15 mouse cellular contexts compared by ENCODE assay signal in genomic region chr19:10693926-10694682, GRCm38 (mm10). TPM values are rescaled to one million over a fixed set of nuclear protein-coding genes. Genes with fewer than 3 reads are reported as not detected.
A peak's percentile ranks its signal among the peaks of the same experiment; 100 is the strongest.
DNase-seq lines count a peak whose midpoint lies in the region; ATAC-seq and TF ChIP-seq lines count a peak whose summit lies in the region.
"Had no signal": no experiment of that assay in that cellular context is flagged by ENCODE, and none has a peak within 500 bp of the region (broad histone marks: within the 10 kb centered on the region; RNA-seq: fewer than 3 reads in every experiment).

No protein-coding gene starts in this region.

- no peaks in the 10 kb centered on the region for H3K36me3 ChIP-seq in hindbrain, embryonic 13.5 days
- no peaks in the 10 kb centered on the region for H3K36me3 ChIP-seq in hindbrain, embryonic 11.5 days (ENCODE audit: control insufficient read depth, insufficient read depth, low read length)
- no peaks in the 10 kb centered on the region for H3K36me3 ChIP-seq in spleen, adult 2 months (ENCODE audit: control insufficient read depth, insufficient read depth, low read length)
- peaks cover 3% of the 10 kb centered on the region; the same call in 1 of the 2 replicates for H3K36me3 ChIP-seq in liver, embryonic 12.5 days
- H3K36me3 ChIP-seq in splenic B cell, adult 2 months (ENCODE audit: control insufficient read depth, insufficient read depth, low read length, poor library complexity, severe bottlenecking): no peaks in the 10 kb centered on the region
- H3K36me3 ChIP-seq: heart, embryonic 13.5 days had no signal

- H3K4me2 ChIP-seq in hindbrain, embryonic 13.5 days: no peak overlapping the region
- H3K4me2 ChIP-seq in hindbrain, embryonic 11.5 days (replicated peaks; ENCODE audit: low read depth, low read length): no peak overlapping the region
- H3K4me2 ChIP-seq in liver, embryonic 12.5 days: no peak overlapping the region
- H3K4me2 ChIP-seq: heart, embryonic 13.5 days had no signal

- TF ChIP-seq CTCF in spleen, adult 2 months (IDR thresholded peaks at IDR 0.05; ENCODE audit: extremely low read depth, insufficient read depth, insufficient read length, insufficient replicate concordance): no peak

- WGBS in hindbrain, embryonic 13.5 days: 90% methylated on average over 10 of the region's 10 CpGs
- 91% methylated on average over 10 of the region's 10 CpGs for WGBS in hindbrain, embryonic 11.5 days
- 45% methylated on average over 10 of the region's 10 CpGs for WGBS in spleen, adult 2 months
- 66% methylated on average over 10 of the region's 10 CpGs for WGBS in liver, embryonic 12.5 days (ENCODE audit: insufficient replicate concordance)

- peaks cover 75% of the 10 kb centered on the region for H3K4me1 ChIP-seq in hindbrain, embryonic 13.5 days (replicated peaks)
- H3K4me1 ChIP-seq in hindbrain, embryonic 11.5 days (replicated peaks; ENCODE audit: control insufficient read depth, insufficient read depth, low read length): peaks cover 3% of the 10 kb centered on the region
- H3K4me1 ChIP-seq in spleen, adult 2 months (ENCODE audit: control insufficient read depth, insufficient read depth, insufficient read length): peaks cover 26% of the 10 kb centered on the region; the same call in 1 of the 2 replicates
- H3K4me1 ChIP-seq in liver, embryonic 12.5 days: peaks cover 92% of the 10 kb centered on the region

- no peaks in the 10 kb centered on the region for H3K9me3 ChIP-seq in hindbrain, embryonic 13.5 days
- H3K9me3 ChIP-seq in hindbrain, embryonic 11.5 days (ENCODE audit: control insufficient read depth, low read length): no peaks in the 10 kb centered on the region
- H3K9me3 ChIP-seq in liver, embryonic 12.5 days (replicated peaks): no peaks in the 10 kb centered on the region
- H3K9me3 ChIP-seq: heart, embryonic 13.5 days; limb, embryonic 10.5 days had no signal

- no peak for DNase-seq in hindbrain, embryonic 11.5 days (ENCODE audit: low spot score)
- DNase-seq in spleen, adult 2 months (ENCODE audit: low read depth in 1 of 2, low spot score in 2 of 2): no peak
- DNase-seq in spleen, postnatal 4 days (ENCODE audit: low spot score in 2 of 2): no peak
- peak; percentile 47 for DNase-seq in splenic B cell, adult 2 months (ENCODE audit: low read depth, low spot score)
- no peak for DNase-seq in adrenal gland, adult 18-20 months (ENCODE audit: low spot score in 2 of 2)
- DNase-seq in layer of hippocampus, adult 8-10 months (ENCODE audit: low spot score in 2 of 2): no peak
- DNase-seq: adrenal gland, adult 2 months; layer of hippocampus, adult 9-11 months; thymus, postnatal 25 days had no signal

- TF ChIP-seq POLR2A in spleen, adult 2 months (IDR thresholded peaks at IDR 0.05; ENCODE audit: low read depth, low read length): no peak

- no peak overlapping the region for H3K4me3 ChIP-seq in hindbrain, embryonic 13.5 days
- H3K4me3 ChIP-seq in hindbrain, embryonic 11.5 days (ENCODE audit: low read depth, low read length): no peak overlapping the region
- H3K4me3 ChIP-seq in spleen, adult 2 months (ENCODE audit: extremely low read depth, insufficient read depth, insufficient read length): no peak overlapping the region
- no peak overlapping the region for H3K4me3 ChIP-seq in liver, embryonic 12.5 days
- H3K4me3 ChIP-seq: erythroblast, embryonic 14.5 days; heart, embryonic 13.5 days; limb, embryonic 10.5 days had no signal

- no peak for ATAC-seq in hindbrain, embryonic 13.5 days (ENCODE audit: low FRiP score)
- no peak for ATAC-seq in hindbrain, embryonic 11.5 days (ENCODE audit: low FRiP score)
- ATAC-seq in liver, embryonic 12.5 days: no peak
- ATAC-seq: hindbrain, embryonic 16.5 days had no signal

- H3K27me3 ChIP-seq in hindbrain, embryonic 13.5 days: no peaks in the 10 kb centered on the region
- no peaks in the 10 kb centered on the region for H3K27me3 ChIP-seq in hindbrain, embryonic 11.5 days (ENCODE audit: control insufficient read depth, insufficient read depth, low read length)
- H3K27me3 ChIP-seq in spleen, adult 2 months (ENCODE audit: control insufficient read depth, insufficient read depth, low read length): no peaks in the 10 kb centered on the region
- no peaks in the 10 kb centered on the region for H3K27me3 ChIP-seq in liver, embryonic 12.5 days (replicated peaks)
- no peaks in the 10 kb centered on the region for H3K27me3 ChIP-seq in splenic B cell, adult 2 months (ENCODE audit: control insufficient read depth, insufficient read depth, low read length, poor library complexity, severe bottlenecking)
- H3K27me3 ChIP-seq: heart, embryonic 13.5 days had no signal

- H3K9ac ChIP-seq in hindbrain, embryonic 13.5 days: no peak overlapping the region
- no peak overlapping the region for H3K9ac ChIP-seq in hindbrain, embryonic 11.5 days (ENCODE audit: low read depth, low read length)
- H3K9ac ChIP-seq in liver, embryonic 12.5 days: no peak overlapping the region
- H3K9ac ChIP-seq: heart, embryonic 13.5 days had no signal

- 0 out of 2 replicates have a peak overlapping the region, but pooled peaks have one; percentile 2 for H3K27ac ChIP-seq in hindbrain, embryonic 13.5 days
- H3K27ac ChIP-seq in hindbrain, embryonic 11.5 days (ENCODE audit: low read depth, low read length): no peak overlapping the region
- peak overlapping the region; percentile 45 for H3K27ac ChIP-seq in spleen, adult 2 months (ENCODE audit: insufficient read depth, low read length)
- H3K27ac ChIP-seq in liver, embryonic 12.5 days: peak overlapping the region; percentile 55
- H3K27ac ChIP-seq: heart, embryonic 13.5 days; limb, embryonic 10.5 days had no signal

RNA-seq across cellular contexts. Expression of gene Vps37c, which starts 5.6 kb away (rescaled TPM):
- 33.8 and 34.7 TPM in 2 replicates for polyA plus RNA-seq in hindbrain, embryonic 13.5 days (2015; fragmentation: Nextera tagmentation; extraction: Ambion mirVana)
- 23.9 and 27.2 TPM in 2 replicates for polyA plus RNA-seq in hindbrain, embryonic 11.5 days (2014; fragmentation: Nextera tagmentation; extraction: Ambion mirVana)
- polyA plus RNA-seq in spleen, adult 2 months (2012; rRNA removed): 19.7 and 22.0 TPM in 2 replicates
- polyA plus RNA-seq in liver, embryonic 12.5 days (2016; fragmentation: Nextera tagmentation; extraction: Ambion mirVana): 14.5 and 14.8 TPM in 2 replicates
- total RNA-seq in adrenal gland, adult 18-20 months (2021): 10 to 100 TPM; 19.3 to 26.8 TPM
- total RNA-seq in layer of hippocampus, adult 8-10 months (2022): 10 to 100 TPM; 18.0 to 22.6 (median 20.7) TPM

RNA-seq across cellular contexts. Expression of gene Pga5, which starts 16.2 kb away (rescaled TPM):
- not detected in 2 replicates for polyA plus RNA-seq in hindbrain, embryonic 13.5 days (2015; fragmentation: Nextera tagmentation; extraction: Ambion mirVana)
- polyA plus RNA-seq in hindbrain, embryonic 11.5 days (2014; fragmentation: Nextera tagmentation; extraction: Ambion mirVana): not detected in 2 replicates
- polyA plus RNA-seq in spleen, adult 2 months (2012; rRNA removed): not detected in 2 replicates
- polyA plus RNA-seq in liver, embryonic 12.5 days (2016; fragmentation: Nextera tagmentation; extraction: Ambion mirVana): 0.08 TPM in 1 of 2 replicates, not detected in the other
- not detected for total RNA-seq in adrenal gland, adult 18-20 months (2021)
- not detected for total RNA-seq in layer of hippocampus, adult 8-10 months (2022)
- total RNA-seq: adrenal gland, adult 2 months had no signal
- polyA plus RNA-seq: adrenal gland, adult 2 months; erythroblast, embryonic 14.5 days; heart, embryonic 13.5 days; hindbrain, embryonic 16.5 days; limb, embryonic 10.5 days had no signal

RNA-seq across cellular contexts. Expression of gene Cd5, which starts 44.7 kb away (rescaled TPM):
- polyA plus RNA-seq in hindbrain, embryonic 13.5 days (2015; fragmentation: Nextera tagmentation; extraction: Ambion mirVana): 0.21 and 0.35 TPM in 2 replicates
- not detected in 2 replicates for polyA plus RNA-seq in hindbrain, embryonic 11.5 days (2014; fragmentation: Nextera tagmentation; extraction: Ambion mirVana)
- polyA plus RNA-seq in spleen, adult 2 months (2012; rRNA removed): 35.2 and 41.1 TPM in 2 replicates
- polyA plus RNA-seq in liver, embryonic 12.5 days (2016; fragmentation: Nextera tagmentation; extraction: Ambion mirVana): 0.24 TPM in 1 of 2 replicates, not detected in the other
- total RNA-seq in adrenal gland, adult 18-20 months (2021): under 1 TPM in 1 of 2 experiments, not detected in 1; 0.38 TPM
- under 1 TPM in 3 of 4 experiments, not detected in 1; 0.14 to 0.59 (median 0.58) TPM for total RNA-seq in layer of hippocampus, adult 8-10 months (2022)
- polyA plus RNA-seq: erythroblast, embryonic 14.5 days had no signal

Comparison
In these comparisons a context has a peak if more than half of its experiments do, and no peak if none do; other contexts are left out.
1. RNA of gene Cd5, which starts 44.7 kb away (polyA plus RNA-seq): 35.2 to 41.1 TPM in spleen, adult 2 months; 0.21 to 0.35 TPM in hindbrain, embryonic 13.5 days, not detected in hindbrain, embryonic 11.5 days and 0.24 TPM in liver, embryonic 12.5 days; every median in the first group is over 10 times any median in the second.